8 mouse cellular contexts compared by ENCODE assay signal in the genomic region with DNA sequence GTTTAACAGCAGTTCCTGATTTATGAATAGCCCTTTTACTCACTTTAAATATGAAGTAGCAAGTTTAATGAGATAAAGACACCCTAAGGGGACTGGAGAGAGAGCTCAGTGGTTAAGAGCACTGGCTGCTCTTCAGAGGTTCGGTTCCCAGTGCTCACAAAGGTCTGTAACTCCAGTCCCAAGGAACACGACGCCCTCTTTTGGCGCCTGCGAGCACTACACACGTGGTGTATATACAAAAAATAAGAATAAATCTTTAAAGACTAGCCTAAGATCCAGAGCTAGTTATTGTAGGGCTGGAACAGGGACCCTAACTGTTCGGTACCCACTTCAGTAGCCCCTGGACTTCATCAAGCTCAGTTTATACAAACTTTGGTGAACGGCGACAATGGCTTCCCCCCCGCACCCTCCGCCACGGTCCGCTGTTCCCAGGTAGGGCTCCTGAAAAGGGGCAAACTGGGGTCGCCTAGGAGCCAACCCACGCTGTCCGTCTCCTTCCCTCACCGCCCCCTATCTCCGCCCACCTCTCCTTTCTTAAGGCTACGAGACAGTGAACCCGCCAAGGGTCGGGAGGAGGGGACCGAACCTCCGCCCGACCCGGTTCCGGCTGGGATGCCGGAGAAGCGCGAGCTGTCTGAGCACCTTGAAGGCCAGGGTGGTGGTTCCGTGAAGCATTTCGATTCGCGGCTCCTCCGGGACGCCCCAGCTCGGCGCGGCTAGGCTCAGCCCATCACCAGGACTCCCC. TPM values are rescaled to one million over a fixed set of nuclear protein-coding genes. Genes with fewer than 3 reads are reported as not detected.
A peak's percentile ranks its signal among the peaks of the same experiment; 100 is the strongest.
DNase-seq lines count a peak whose midpoint lies in the region; ATAC-seq and TF ChIP-seq lines count a peak whose summit lies in the region.

No protein-coding gene starts in this region.

- H3K27me3 ChIP-seq in forebrain, embryonic 12.5 days = no peaks in the 10 kb centered on the region
- no peaks in the 10 kb centered on the region for H3K27me3 ChIP-seq in liver, adult 2 months (ENCODE audit: control insufficient read depth, insufficient read depth, low read length)

- H3K27ac ChIP-seq in layer of hippocampus, adult 2 months = peak overlapping the region; percentile 94
- peak overlapping the region; percentile 76 for H3K27ac ChIP-seq in forebrain, embryonic 12.5 days
- peak overlapping the region; percentile 0; the same call in 1 of the 2 replicates for H3K27ac ChIP-seq in liver, adult 2 months (replicated peaks; ENCODE audit: insufficient read depth, low read depth, low read length)
- H3K27ac ChIP-seq in olfactory bulb, adult 2 months (ENCODE audit: insufficient read depth, low read depth, low read length) = 0 out of 2 replicates have a peak overlapping the region, but pooled peaks have one; percentile 7

- ATAC-seq in forebrain, embryonic 12.5 days (ENCODE audit: low FRiP score) = peak; percentile 51; the same call in 1 of the 2 replicates

- no peaks in the 10 kb centered on the region for H3K9me3 ChIP-seq in forebrain, embryonic 12.5 days

- H3K9ac ChIP-seq in forebrain, embryonic 12.5 days = peak overlapping the region; percentile 90
- H3K9ac ChIP-seq in liver, adult 2 months (ENCODE audit: low read depth, low read length) = peak overlapping the region; percentile 70

- WGBS in forebrain, embryonic 12.5 days = 1% methylated on average over 38 of the region's 38 CpGs
- WGBS in liver, adult 2 months = 2% methylated on average over 38 of the region's 38 CpGs
- under 1% methylated on average over 38 of the region's 38 CpGs for WGBS in olfactory bulb, adult 2 months

- peaks cover 4% of the 10 kb centered on the region; the same call in 1 of the 2 replicates for H3K79me2 ChIP-seq in liver, adult 2 months (ENCODE audit: control insufficient read depth, insufficient read depth, low read length)

- TF ChIP-seq POLR2A in liver, adult 2 months (IDR thresholded peaks at IDR 0.05; ENCODE audit: extremely low read depth, insufficient read depth, low read length) = no peak
- peak; percentile 49; the same call in 1 of the 2 replicates for TF ChIP-seq POLR2A in olfactory bulb, adult 2 months (IDR thresholded peaks at IDR 0.05; ENCODE audit: insufficient read depth, low read depth, low read length)

- peak overlapping the region; percentile 80 for H3K4me3 ChIP-seq in layer of hippocampus, adult 2 months
- H3K4me3 ChIP-seq in forebrain, embryonic 12.5 days (replicated peaks) = peak overlapping the region; percentile 88
- H3K4me3 ChIP-seq in liver, adult 2 months (ENCODE audit: insufficient read depth, low read depth, low read length) = peak overlapping the region; percentile 97
- H3K4me3 ChIP-seq in olfactory bulb, adult 2 months (ENCODE audit: insufficient read depth, low read depth, low read length) = peak overlapping the region; percentile 87

- TF ChIP-seq CTCF in layer of hippocampus, adult 2 months (conservative IDR thresholded peaks at IDR 0.05) = peak; percentile 55
- TF ChIP-seq CTCF in liver, adult 2 months (IDR thresholded peaks at IDR 0.05; ENCODE audit: low read depth, low read length) = peak; percentile 17; the same call in 1 of the 2 replicates
- TF ChIP-seq CTCF in olfactory bulb, adult 2 months (IDR thresholded peaks at IDR 0.05; ENCODE audit: insufficient read depth, low read depth, low read length) = no peak

- H3K4me1 ChIP-seq in forebrain, embryonic 12.5 days = peaks cover 11% of the 10 kb centered on the region
- peaks cover 3% of the 10 kb centered on the region for H3K4me1 ChIP-seq in liver, adult 2 months (ENCODE audit: control insufficient read depth, insufficient read depth, low read length)
- peaks cover 4% of the 10 kb centered on the region for H3K4me1 ChIP-seq in olfactory bulb, adult 2 months (ENCODE audit: control insufficient read depth, insufficient read depth, low read length)

- H3K4me2 ChIP-seq in forebrain, embryonic 12.5 days = peak overlapping the region; percentile 75

- DNase-seq in layer of hippocampus, adult 2 months (ENCODE audit: low spot score in 2 of 2) = no peak
- DNase-seq in layer of hippocampus, postnatal 14 days (ENCODE audit: low spot score in 2 of 2) = no peak
- DNase-seq in NIH3T3 (ENCODE audit: low read depth) = peak; percentile 49
- peak; percentile 13 for DNase-seq in liver, adult 2 months (ENCODE audit: extremely low read depth, low read depth, low spot score)
- no peak for DNase-seq in left cerebral cortex, adult 9 months (ENCODE audit: low spot score in 2 of 2)
- DNase-seq in cerebellum, postnatal 36 days = no peak

- H3K36me3 ChIP-seq in forebrain, embryonic 12.5 days (replicated peaks) = peaks cover 35% of the 10 kb centered on the region
- peaks cover 11% of the 10 kb centered on the region for H3K36me3 ChIP-seq in liver, adult 2 months (ENCODE audit: control insufficient read depth, insufficient read depth, low read length)

RNA-seq across cellular contexts. Expression of a gene that starts 0.5 kb away (rescaled TPM):
- total RNA-seq in layer of hippocampus, adult 2 months (2021) = 100 to 1,000 TPM; 199 to 218 TPM
- total RNA-seq in layer of hippocampus, postnatal 14 days (2021) = 100 to 1,000 TPM; 211 to 215 TPM
- polyA plus RNA-seq in forebrain, embryonic 12.5 days (2016; fragmentation: Nextera tagmentation; extraction: Ambion mirVana) = 395 and 399 TPM in 2 replicates
- 179 and 181 TPM in 2 replicates for total RNA-seq in liver, adult 2 months (2014; rRNA removed)
- 217 and 221 TPM in 2 replicates for polyA plus RNA-seq in liver, adult 2 months (2012; rRNA removed)
- polyA plus RNA-seq in olfactory bulb, adult 2 months (2012; ENCODE audit: insufficient read depth, insufficient read length, low replicate concordance, missing spikeins) = not detected in 2 replicates

RNA-seq across cellular contexts. Expression of a gene that starts 3.9 kb away (rescaled TPM):
- total RNA-seq in layer of hippocampus, adult 2 months (2021) = under 1 TPM; 0.22 to 0.28 TPM
- total RNA-seq in layer of hippocampus, postnatal 14 days (2021) = under 1 TPM; 0.35 to 0.38 TPM
- 0.04 TPM in 1 of 2 replicates, not detected in the other for polyA plus RNA-seq in forebrain, embryonic 12.5 days (2016; fragmentation: Nextera tagmentation; extraction: Ambion mirVana)
- total RNA-seq in liver, adult 2 months (2014; rRNA removed) = not detected in 2 replicates
- polyA plus RNA-seq in liver, adult 2 months (2012; rRNA removed) = not detected in 2 replicates
- polyA plus RNA-seq in olfactory bulb, adult 2 months (2012; ENCODE audit: insufficient read depth, insufficient read length, low replicate concordance, missing spikeins) = not detected in 2 replicates

RNA-seq across cellular contexts. Expression of a gene that starts 11.5 kb away (rescaled TPM):
- total RNA-seq in layer of hippocampus, adult 2 months (2021) = 1 to 10 TPM; 5.8 to 7.1 TPM
- total RNA-seq in layer of hippocampus, postnatal 14 days (2021) = 1 to 10 TPM; 4.3 to 5.6 TPM
- 9.0 and 9.2 TPM in 2 replicates for polyA plus RNA-seq in forebrain, embryonic 12.5 days (2016; fragmentation: Nextera tagmentation; extraction: Ambion mirVana)
- 3.0 and 3.1 TPM in 2 replicates for total RNA-seq in liver, adult 2 months (2014; rRNA removed)
- 2.6 and 4.3 TPM in 2 replicates for polyA plus RNA-seq in liver, adult 2 months (2012; rRNA removed)
- polyA plus RNA-seq in olfactory bulb, adult 2 months (2012; ENCODE audit: insufficient read depth, insufficient read length, low replicate concordance, missing spikeins) = not detected in 2 replicates

RNA-seq across cellular contexts. Expression of a gene that starts 23.4 kb away (rescaled TPM):
- not detected for total RNA-seq in layer of hippocampus, adult 2 months (2021)
- total RNA-seq in layer of hippocampus, postnatal 14 days (2021) = not detected
- not detected in 2 replicates for polyA plus RNA-seq in forebrain, embryonic 12.5 days (2016; fragmentation: Nextera tagmentation; extraction: Ambion mirVana)
- not detected in 2 replicates for total RNA-seq in liver, adult 2 months (2014; rRNA removed)
- polyA plus RNA-seq in liver, adult 2 months (2012; rRNA removed) = not detected in 2 replicates
- not detected in 2 replicates for polyA plus RNA-seq in olfactory bulb, adult 2 months (2012; ENCODE audit: insufficient read depth, insufficient read length, low replicate concordance, missing spikeins)

RNA-seq across cellular contexts. Expression of a gene that starts 23.8 kb away (rescaled TPM):
- 10 to 100 TPM; 22.5 to 27.5 TPM for total RNA-seq in layer of hippocampus, adult 2 months (2021)
- total RNA-seq in layer of hippocampus, postnatal 14 days (2021) = 10 to 100 TPM; 20.5 to 21.0 TPM
- polyA plus RNA-seq in forebrain, embryonic 12.5 days (2016; fragmentation: Nextera tagmentation; extraction: Ambion mirVana) = 9.8 and 10.7 TPM in 2 replicates
- total RNA-seq in liver, adult 2 months (2014; rRNA removed) = 0.09 and 0.27 TPM in 2 replicates
- polyA plus RNA-seq in liver, adult 2 months (2012; rRNA removed) = 0.37 and 0.73 TPM in 2 replicates
- not detected in 2 replicates for polyA plus RNA-seq in olfactory bulb, adult 2 months (2012; ENCODE audit: insufficient read depth, insufficient read length, low replicate concordance, missing spikeins)

Comparison
In these comparisons a context has a peak if more than half of its experiments do, and no peak if none do; other contexts are left out.
1. DNase-seq: peak in NIH3T3 (single experiment) and liver, adult 2 months (single experiment); none in layer of hippocampus, adult 2 months (0 of 2), layer of hippocampus, postnatal 14 days (0 of 2), left cerebral cortex, adult 9 months (0 of 2) and cerebellum, postnatal 36 days (0 of 2).
2. H3K27ac ChIP-seq: peak in every context shown above with its lines; median percentile 94 in layer of hippocampus, adult 2 months; 76 in forebrain, embryonic 12.5 days; 7 in olfactory bulb, adult 2 months; 0 in liver, adult 2 months.
3. Peak in every context shown above with its lines, with median percentiles within 50 percentile points of each other: H3K4me3 ChIP-seq.